In the genomic region with DNA sequence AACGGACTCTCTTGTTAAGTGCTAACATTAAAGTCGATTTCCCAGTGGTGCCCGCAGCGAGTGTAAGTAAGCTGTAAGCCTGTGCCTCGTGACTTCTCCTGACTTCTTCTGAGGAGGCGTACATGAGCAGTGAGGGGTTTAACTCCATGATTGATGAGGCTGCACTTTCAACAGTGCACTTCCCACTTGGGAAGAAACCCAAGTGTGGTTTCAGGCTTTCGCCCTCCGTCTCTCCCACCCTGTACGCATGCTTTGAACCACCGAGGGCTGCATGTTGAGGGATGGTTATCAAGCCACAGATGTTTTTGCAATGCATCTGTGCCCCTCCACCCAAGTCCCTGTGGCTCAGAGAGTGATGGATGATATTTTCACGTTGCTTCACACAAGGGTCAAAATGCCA, we compare ENCODE assay signal across 12 mouse cellular contexts. TPM values are rescaled to one million over a fixed set of nuclear protein-coding genes. Genes with fewer than 3 reads are reported as not detected.
A peak's percentile ranks its signal among the peaks of the same experiment; 100 is the strongest.
DNase-seq lines count a peak whose midpoint lies in the region; ATAC-seq lines count a peak whose summit lies in the region.
"Had no signal": no experiment of that assay in that cellular context is flagged by ENCODE, and none has a peak within 500 bp of the region (broad histone marks: within the 10 kb centered on the region; RNA-seq: fewer than 3 reads in every experiment).

No protein-coding gene starts in this region.

- H3K9me3 ChIP-seq in kidney, embryonic 16.5 days (ENCODE audit: low read length), result no peaks in the 10 kb centered on the region
- no peaks in the 10 kb centered on the region for H3K9me3 ChIP-seq in hindbrain, embryonic 14.5 days (ENCODE audit: control insufficient read depth, low read length)
- no peaks in the 10 kb centered on the region for H3K9me3 ChIP-seq in neural tube, embryonic 12.5 days

- DNase-seq in kidney, postnatal 4 days, result no peak
- peak; percentile 66 for DNase-seq in embryo, embryonic 11.5 days (ENCODE audit: low read depth, low spot score)
- DNase-seq in hindbrain, embryonic 14.5 days (ENCODE audit: low spot score), result peak; percentile 30
- DNase-seq in layer of hippocampus, postnatal 25 days (ENCODE audit: extremely low spot score in 1 of 2, low spot score in 1 of 2), result no peak
- no peak for DNase-seq in adrenal gland, adult 18-20 months (ENCODE audit: low spot score in 2 of 2)
- DNase-seq in thymus, postnatal 25 days, result no peak
- DNase-seq: cerebellum, adult 11 months; thymus, adult 18-20 months had no signal

- 5% methylated on average over 11 of the region's 11 CpGs for WGBS in kidney, embryonic 16.5 days
- 16% methylated on average over 11 of the region's 11 CpGs for WGBS in hindbrain, embryonic 14.5 days
- 8% methylated on average over 11 of the region's 11 CpGs for WGBS in neural tube, embryonic 12.5 days

- H3K4me3 ChIP-seq in kidney, embryonic 16.5 days (ENCODE audit: low read length), result no peak overlapping the region
- H3K4me3 ChIP-seq in hindbrain, embryonic 14.5 days (replicated peaks; ENCODE audit: low read length), result no peak overlapping the region
- no peak overlapping the region for H3K4me3 ChIP-seq in neural tube, embryonic 12.5 days

- H3K27ac ChIP-seq in kidney, embryonic 16.5 days (ENCODE audit: low read length), result no peak overlapping the region; the same call in 1 of the 2 replicates
- no peak overlapping the region for H3K27ac ChIP-seq in hindbrain, embryonic 14.5 days
- H3K27ac ChIP-seq in neural tube, embryonic 12.5 days, result no peak overlapping the region
- H3K27ac ChIP-seq: macrophage had no signal

- H3K36me3 ChIP-seq in kidney, embryonic 16.5 days (ENCODE audit: insufficient read depth, low read length), result no peaks in the 10 kb centered on the region
- no peaks in the 10 kb centered on the region for H3K36me3 ChIP-seq in hindbrain, embryonic 14.5 days (replicated peaks; ENCODE audit: control insufficient read depth, insufficient read depth)
- H3K36me3 ChIP-seq in neural tube, embryonic 12.5 days, result no peaks in the 10 kb centered on the region

- peak; percentile 62; the same call in 1 of the 2 replicates for ATAC-seq in kidney, embryonic 16.5 days (ENCODE audit: low FRiP score, low TSS enrichment)
- ATAC-seq in hindbrain, embryonic 14.5 days (ENCODE audit: low FRiP score), result peak; percentile 29; the same call in 1 of the 2 replicates
- ATAC-seq in neural tube, embryonic 12.5 days (ENCODE audit: low FRiP score, low read depth), result peak; percentile 28; the same call in 1 of the 2 replicates

- no peak overlapping the region for H3K9ac ChIP-seq in kidney, embryonic 16.5 days (replicated peaks; ENCODE audit: low read length)
- H3K9ac ChIP-seq in hindbrain, embryonic 14.5 days, result no peak overlapping the region
- no peak overlapping the region for H3K9ac ChIP-seq in neural tube, embryonic 12.5 days

- H3K4me1 ChIP-seq in kidney, embryonic 16.5 days (ENCODE audit: insufficient read depth, low read length), result peaks cover 46% of the 10 kb centered on the region
- H3K4me1 ChIP-seq in hindbrain, embryonic 14.5 days (replicated peaks; ENCODE audit: control insufficient read depth, insufficient read depth, low read length), result peaks cover 17% of the 10 kb centered on the region
- H3K4me1 ChIP-seq in neural tube, embryonic 12.5 days, result peaks cover 40% of the 10 kb centered on the region

- H3K27me3 ChIP-seq in kidney, embryonic 16.5 days (ENCODE audit: insufficient read depth, low read length), result no peaks in the 10 kb centered on the region
- no peaks in the 10 kb centered on the region for H3K27me3 ChIP-seq in hindbrain, embryonic 14.5 days (ENCODE audit: control insufficient read depth, insufficient read depth, low read length)
- H3K27me3 ChIP-seq in neural tube, embryonic 12.5 days (replicated peaks), result no peaks in the 10 kb centered on the region
- H3K27me3 ChIP-seq: CH12.LX had no signal

- peak overlapping the region; percentile 26; the same call in 1 of the 2 replicates for H3K4me2 ChIP-seq in kidney, embryonic 16.5 days (replicated peaks; ENCODE audit: low read depth, low read length)
- 0 out of 2 replicates have a peak overlapping the region, but pooled peaks have one; percentile 10 for H3K4me2 ChIP-seq in hindbrain, embryonic 14.5 days (replicated peaks)
- H3K4me2 ChIP-seq in neural tube, embryonic 12.5 days (replicated peaks), result peak overlapping the region; percentile 39

RNA-seq across cellular contexts. Expression of a gene that starts 47.5 kb away (rescaled TPM):
- 4.3 and 5.2 TPM in 2 replicates for polyA plus RNA-seq in kidney, embryonic 16.5 days (2015; fragmentation: Nextera tagmentation; extraction: Ambion mirVana)
- polyA plus RNA-seq in hindbrain, embryonic 14.5 days (2014; fragmentation: Nextera tagmentation; extraction: Ambion mirVana), result 18.1 and 18.3 TPM in 2 replicates
- polyA plus RNA-seq in neural tube, embryonic 12.5 days (2016; fragmentation: Nextera tagmentation; extraction: Ambion mirVana), result 12.0 and 13.0 TPM in 2 replicates
- 10 to 100 TPM; 25.6 to 28.4 TPM for total RNA-seq in layer of hippocampus, postnatal 25 days (2021)
- total RNA-seq in adrenal gland, adult 18-20 months (2021), result 1 to 10 TPM; 3.4 to 3.7 TPM
- total RNA-seq: CH12.LX had no signal
- polyA plus RNA-seq: macrophage had no signal

Comparison
In these comparisons a context has a peak if more than half of its experiments do, and no peak if none do; other contexts are left out.
1. DNase-seq: peak in embryo, embryonic 11.5 days (single experiment) and hindbrain, embryonic 14.5 days (single experiment); none in kidney, postnatal 4 days (0 of 2), layer of hippocampus, postnatal 25 days (0 of 2), adrenal gland, adult 18-20 months (0 of 2) and thymus, postnatal 25 days (single experiment).
2. Peak in every context shown above with its lines, with median percentiles within 50 percentile points of each other: ATAC-seq and H3K4me2 ChIP-seq.